9 mouse cellular contexts compared by ENCODE assay signal in genomic region chr3:33824135-33824946, GRCm38 (mm10). TPM values are rescaled to one million over a fixed set of nuclear protein-coding genes. Genes with fewer than 3 reads are reported as not detected.
A peak's percentile ranks its signal among the peaks of the same experiment; 100 is the strongest.
DNase-seq lines count a peak whose midpoint lies in the region; ATAC-seq and TF ChIP-seq lines count a peak whose summit lies in the region.
"Had no signal": no experiment of that assay in that cellular context is flagged by ENCODE, and none has a peak within 500 bp of the region (broad histone marks: within the 10 kb centered on the region; RNA-seq: fewer than 3 reads in every experiment).

No protein-coding gene starts in this region.

- 39% methylated on average over 9 of the region's 9 CpGs for WGBS in lung, embryonic 14.5 days

- H3K4me1 ChIP-seq in lung, embryonic 14.5 days (ENCODE audit: insufficient read depth): no peaks in the 10 kb centered on the region
- H3K4me1 ChIP-seq: limb, embryonic 12.5 days had no signal

- H3K27ac ChIP-seq in lung, embryonic 14.5 days (ENCODE audit: low read depth): no peak overlapping the region
- H3K27ac ChIP-seq: limb, embryonic 12.5 days had no signal

- TF ChIP-seq CTCF in lung, embryonic 14.5 days (IDR thresholded peaks at IDR 0.05; ENCODE audit: low read depth): peak; percentile 77

- 0 out of 2 replicates have a peak, but pooled peaks have one; percentile 49 for ATAC-seq in lung, embryonic 14.5 days (ENCODE audit: insufficient read depth)

- H3K4me3 ChIP-seq in lung, embryonic 14.5 days (ENCODE audit: low read depth, low read length): no peak overlapping the region
- H3K4me3 ChIP-seq: limb, embryonic 12.5 days had no signal

- DNase-seq in gastrocnemius, postnatal 14 days: peak; percentile 16
- no peak for DNase-seq in gastrocnemius, adult 8-10 months (ENCODE audit: low spot score in 2 of 2)
- peak; percentile 16 for DNase-seq in urinary bladder, postnatal 14 days (ENCODE audit: low spot score)
- DNase-seq in urinary bladder, postnatal 10 days (ENCODE audit: low spot score): no peak
- peak; percentile 21 to 61 for DNase-seq in cerebellum, postnatal 25 days
- peak; percentile 36 for DNase-seq in heart, postnatal 4 days
- peak; percentile 77 for DNase-seq in lung, embryonic 14.5 days
- DNase-seq in retina, postnatal 7 days (ENCODE audit: low read depth, low spot score): peak; percentile 43

- H3K36me3 ChIP-seq in lung, embryonic 14.5 days (ENCODE audit: insufficient read depth): no peaks in the 10 kb centered on the region
- H3K36me3 ChIP-seq: limb, embryonic 12.5 days had no signal

- H3K27me3 ChIP-seq in lung, embryonic 14.5 days (ENCODE audit: insufficient read depth, low read length): no peaks in the 10 kb centered on the region
- H3K27me3 ChIP-seq: limb, embryonic 12.5 days had no signal

- no peak overlapping the region for H3K9ac ChIP-seq in lung, embryonic 14.5 days
- H3K9ac ChIP-seq: limb, embryonic 12.5 days had no signal

- no peak overlapping the region for H3K4me2 ChIP-seq in lung, embryonic 14.5 days
- H3K4me2 ChIP-seq: limb, embryonic 12.5 days had no signal

- intact Hi-C loops in gastrocnemius, postnatal 14 days (cut with DNase I; ENCODE audit: low total_unique reads): no loop called here

- no peaks in the 10 kb centered on the region for H3K9me3 ChIP-seq in lung, embryonic 14.5 days (ENCODE audit: low read depth, low read length)
- H3K9me3 ChIP-seq: limb, embryonic 12.5 days had no signal

RNA-seq across cellular contexts. Expression of gene Ccdc39, which starts 19.8 kb away (rescaled TPM):
- under 1 TPM; 0.22 to 0.25 TPM for total RNA-seq in gastrocnemius, postnatal 14 days (2021)
- under 1 TPM in 2 of 4 experiments, not detected in 2; 0.34 to 0.54 TPM for total RNA-seq in gastrocnemius, adult 8-10 months (2022)
- under 1 TPM; 0.24 to 0.81 TPM for total RNA-seq in heart, postnatal 4 days (2021)
- polyA plus RNA-seq in lung, embryonic 14.5 days (2014; fragmentation: Nextera tagmentation; extraction: Ambion mirVana): 4.9 and 5.6 TPM in 2 replicates

RNA-seq across cellular contexts. Expression of gene Ttc14, which starts 24.7 kb away (rescaled TPM):
- total RNA-seq in gastrocnemius, postnatal 14 days (2021): 10 to 100 TPM; 11.0 to 11.8 TPM
- total RNA-seq in gastrocnemius, adult 8-10 months (2022): 1 to 10 TPM; 6.6 to 8.8 (median 8.1) TPM
- total RNA-seq in heart, postnatal 4 days (2021): 10 to 100 TPM; 26.5 to 28.8 TPM
- 65.9 and 70.1 TPM in 2 replicates for polyA plus RNA-seq in lung, embryonic 14.5 days (2014; fragmentation: Nextera tagmentation; extraction: Ambion mirVana)

Comparison
In these comparisons a context has a peak if more than half of its experiments do, and no peak if none do; other contexts are left out.
1. DNase-seq: peak in gastrocnemius, postnatal 14 days (single experiment), urinary bladder, postnatal 14 days (single experiment), cerebellum, postnatal 25 days (2 of 2), heart, postnatal 4 days (single experiment), lung, embryonic 14.5 days (single experiment) and retina, postnatal 7 days (single experiment); none in gastrocnemius, adult 8-10 months (0 of 2) and urinary bladder, postnatal 10 days (single experiment).